Mouse (Mus musculus): ENCODE data around the gene Dcdc2c. TPM values are rescaled to one million over a fixed set of nuclear protein-coding genes. Genes with fewer than 3 reads are reported as not detected.
A peak's percentile ranks its signal among the peaks of the same experiment; 100 is the strongest.

Gene Dcdc2c
- total and polyA plus RNA-seq, 2 experiments: not detected

- H3K9ac ChIP-seq (ENCODE audit: low read depth, low read length): no peak overlapping the region
- WGBS: 87% methylated on average over 3 of the region's 3 CpGs
- no peak for DNase-seq (ENCODE audit: extremely low read depth, low read depth, low spot score)
- peaks cover 1% of the 10 kb centered on the region; the same call in 1 of the 2 replicates for H3K4me1 ChIP-seq (ENCODE audit: control insufficient read depth, insufficient read depth, low read length)
- H3K4me3 ChIP-seq (ENCODE audit: insufficient read depth, low read depth, low read length): no peak overlapping the region
- H3K27ac ChIP-seq (replicated peaks; ENCODE audit: insufficient read depth, low read depth, low read length): no peak overlapping the region
- H3K36me3 ChIP-seq (ENCODE audit: control insufficient read depth, insufficient read depth, low read length): no peaks in the 10 kb centered on the region
- no peaks in the 10 kb centered on the region for H3K27me3 ChIP-seq (ENCODE audit: control insufficient read depth, insufficient read depth, low read length)
- H3K79me2 ChIP-seq (ENCODE audit: control insufficient read depth, insufficient read depth, low read length): no peaks in the 10 kb centered on the region
- TF ChIP-seq POLR2A (IDR thresholded peaks at IDR 0.05; ENCODE audit: extremely low read depth, insufficient read depth, low read length) (no peak), CTCF (IDR thresholded peaks at IDR 0.05; ENCODE audit: low read depth, low read length) (no peak)
These were observed 119.5 kb downstream of the Dcdc2c start for GRCm38 (mm10) chr12:28432729-28433067.

- TF ChIP-seq CTCF (IDR thresholded peaks at IDR 0.05; ENCODE audit: low read depth, low read length) (peak; percentile 78), POLR2A (IDR thresholded peaks at IDR 0.05; ENCODE audit: extremely low read depth, insufficient read depth, low read length) (no peak)
- DNase-seq (ENCODE audit: extremely low read depth, low read depth, low spot score): peak; percentile 19
- 17% methylated on average over 19 of the region's 19 CpGs for WGBS
These were observed 120.1 kb downstream of the Dcdc2c start for GRCm38 (mm10) chr12:28431832-28432728.

GRCm38 (mm10) chr12:28429856-28430255, 122.3 kb downstream of the Dcdc2c start:
- Histone ChIP-seq H3K4me3 (ENCODE audit: insufficient read depth, low read depth, low read length) (no peak overlapping the region), H3K79me2 (ENCODE audit: control insufficient read depth, insufficient read depth, low read length) (no peaks in the 10 kb centered on the region), H3K9ac (ENCODE audit: low read depth, low read length) (no peak overlapping the region), H3K36me3 (ENCODE audit: control insufficient read depth, insufficient read depth, low read length) (no peaks in the 10 kb centered on the region), H3K27ac (replicated peaks; ENCODE audit: insufficient read depth, low read depth, low read length) (no peak overlapping the region), H3K27me3 (ENCODE audit: control insufficient read depth, insufficient read depth, low read length) (no peaks in the 10 kb centered on the region), H3K4me1 (ENCODE audit: control insufficient read depth, insufficient read depth, low read length) (peaks cover 1% of the 10 kb centered on the region; the same call in 1 of the 2 replicates)
- no peak for DNase-seq (ENCODE audit: extremely low read depth, low read depth, low spot score)
- no peak for TF ChIP-seq CTCF (IDR thresholded peaks at IDR 0.05; ENCODE audit: low read depth, low read length)
- no peak for TF ChIP-seq POLR2A (IDR thresholded peaks at IDR 0.05; ENCODE audit: extremely low read depth, insufficient read depth, low read length)
- WGBS: 92% methylated on average over 5 of the region's 5 CpGs

More at GRCm38 (mm10) chr12:28431832-28432728, 120.1 kb downstream of the Dcdc2c start:
- H3K36me3 ChIP-seq (ENCODE audit: control insufficient read depth, insufficient read depth, low read length): no peaks in the 10 kb centered on the region
- H3K27me3 ChIP-seq (ENCODE audit: control insufficient read depth, insufficient read depth, low read length): no peaks in the 10 kb centered on the region
- H3K9ac ChIP-seq (ENCODE audit: low read depth, low read length): no peak overlapping the region
- no peaks in the 10 kb centered on the region for H3K79me2 ChIP-seq (ENCODE audit: control insufficient read depth, insufficient read depth, low read length)
- no peak overlapping the region for H3K4me3 ChIP-seq (ENCODE audit: insufficient read depth, low read depth, low read length)
- H3K4me1 ChIP-seq (ENCODE audit: control insufficient read depth, insufficient read depth, low read length): peaks cover 1% of the 10 kb centered on the region; the same call in 1 of the 2 replicates
- H3K27ac ChIP-seq (replicated peaks; ENCODE audit: insufficient read depth, low read depth, low read length): no peak overlapping the region

- WGBS: 75% methylated on average over 4 of the region's 4 CpGs
- no peak for DNase-seq (ENCODE audit: extremely low read depth, low read depth, low spot score)
- no peaks in the 10 kb centered on the region for H3K27me3 ChIP-seq (ENCODE audit: control insufficient read depth, insufficient read depth, low read length)
- H3K27ac ChIP-seq (replicated peaks; ENCODE audit: insufficient read depth, low read depth, low read length): no peak overlapping the region
- no peaks in the 10 kb centered on the region for H3K79me2 ChIP-seq (ENCODE audit: control insufficient read depth, insufficient read depth, low read length)
- no peaks in the 10 kb centered on the region for H3K36me3 ChIP-seq (ENCODE audit: control insufficient read depth, insufficient read depth, low read length)
- no peak overlapping the region for H3K9ac ChIP-seq (ENCODE audit: low read depth, low read length)
- H3K4me1 ChIP-seq (ENCODE audit: control insufficient read depth, insufficient read depth, low read length): no peaks in the 10 kb centered on the region
- H3K4me3 ChIP-seq (ENCODE audit: insufficient read depth, low read depth, low read length): no peak overlapping the region
- TF ChIP-seq POLR2A (IDR thresholded peaks at IDR 0.05; ENCODE audit: extremely low read depth, insufficient read depth, low read length) (no peak), CTCF (IDR thresholded peaks at IDR 0.05; ENCODE audit: low read depth, low read length) (no peak)
These were observed 135.2 kb downstream of the Dcdc2c start for GRCm38 (mm10) chr12:28416957-28417356.

GRCm38 (mm10) chr12:28407656-28408405, 144.4 kb downstream of the Dcdc2c start:
- 89% methylated on average over 10 of the region's 10 CpGs for WGBS
- Histone ChIP-seq H3K9ac (ENCODE audit: low read depth, low read length) (no peak overlapping the region), H3K27me3 (ENCODE audit: control insufficient read depth, insufficient read depth, low read length) (no peaks in the 10 kb centered on the region), H3K36me3 (ENCODE audit: control insufficient read depth, insufficient read depth, low read length) (no peaks in the 10 kb centered on the region), H3K27ac (replicated peaks; ENCODE audit: insufficient read depth, low read depth, low read length) (no peak overlapping the region), H3K4me3 (ENCODE audit: insufficient read depth, low read depth, low read length) (no peak overlapping the region), H3K79me2 (ENCODE audit: control insufficient read depth, insufficient read depth, low read length) (no peaks in the 10 kb centered on the region), H3K4me1 (ENCODE audit: control insufficient read depth, insufficient read depth, low read length) (no peaks in the 10 kb centered on the region)
- TF ChIP-seq CTCF (IDR thresholded peaks at IDR 0.05; ENCODE audit: low read depth, low read length): no peak
- TF ChIP-seq POLR2A (IDR thresholded peaks at IDR 0.05; ENCODE audit: extremely low read depth, insufficient read depth, low read length): no peak
- no peak for DNase-seq (ENCODE audit: extremely low read depth, low read depth, low spot score)
